Mouse (Mus musculus) regulatory T cell (primary cell): ENCODE data around the gene A830005F24Rik.

Experiments
- in situ Hi-C: fragments of 300-600 bp; cut with MboI, MseI; formaldehyde crosslinking; loops from one replicate; pipeline ENCODE4 v1.15.1; 2025; ENCODE audit warnings: high pct_unique_total_duplicates

A830005F24Rik gene

GRCm38 (mm10) chr13:48513003-48513929 is at the start of gene A830005F24Rik, which contains the start of gene Zfp169:
TSS of gene A830005F24Rik (plus strand) at chr13:48513570.
TSS of gene Zfp169 (minus strand) at chr13:48513451.
- in situ Hi-C loops = loop anchor here (25.0 kb wide), 1 partner anchor 1776 kb away; the partner anchor contains the start of gene Nup153

GRCm38 (mm10) chr13:48464170-48464569 is 49.2 kb upstream of the A830005F24Rik start:
- in situ Hi-C loops = no loop called here

- in situ Hi-C loops = no loop called here
Measured at GRCm38 (mm10) chr13:48466186-48466585, 47.2 kb upstream of the A830005F24Rik start.

GRCm38 (mm10) chr13:48468656-48469180 is 44.7 kb upstream of the A830005F24Rik start:
- in situ Hi-C loops = no loop called here

- in situ Hi-C loops = no loop called here
Measured at GRCm38 (mm10) chr13:48483606-48484005, 29.8 kb upstream of the A830005F24Rik start.

GRCm38 (mm10) chr13:48490396-48491182 is 22.8 kb upstream of the A830005F24Rik start:
- in situ Hi-C loops = no loop called here

- in situ Hi-C loops = no loop called here
Measured at GRCm38 (mm10) chr13:48493183-48493582, 20.2 kb upstream of the A830005F24Rik start.

GRCm38 (mm10) chr13:48497693-48498221 is 15.6 kb upstream of the A830005F24Rik start:
- in situ Hi-C loops = no loop called here

- in situ Hi-C loops = no loop called here
Measured at GRCm38 (mm10) chr13:48498676-48499075, 14.7 kb upstream of the A830005F24Rik start.

- in situ Hi-C loops = loop anchor here (25.0 kb wide), 1 partner anchor 1765 kb away; the partner anchor contains the start of gene Nup153
Measured at GRCm38 (mm10) chr13:48502422-48502821, 10.9 kb upstream of the A830005F24Rik start.

GRCm38 (mm10) chr13:48508661-48509060 is 4.7 kb upstream of the A830005F24Rik start:
- in situ Hi-C loops = loop anchor here (25.0 kb wide), 1 partner anchor 1771 kb away; the partner anchor contains the start of gene Nup153

GRCm38 (mm10) chr13:48515861-48516260 is 2.5 kb downstream of the A830005F24Rik start:
- in situ Hi-C loops = loop anchor here (25.0 kb wide), 1 partner anchor 1779 kb away; the partner anchor contains the start of gene Nup153

- in situ Hi-C loops = loop anchor here (25.0 kb wide), 1 partner anchor 1782 kb away; the partner anchor contains the start of gene Nup153
Measured at GRCm38 (mm10) chr13:48519122-48519521, 5.8 kb downstream of the A830005F24Rik start.

GRCm38 (mm10) chr13:48525745-48526144 is 12.4 kb downstream of the A830005F24Rik start:
- in situ Hi-C loops = loop anchor here (5.0 kb wide), 2 partner anchors 47 to 112 kb away; no protein-coding TSS in a partner anchor

- in situ Hi-C loops = loop anchor here (5.0 kb wide), 2 partner anchors 44 to 109 kb away; no protein-coding TSS in a partner anchor
Measured at GRCm38 (mm10) chr13:48528123-48528871, 14.9 kb downstream of the A830005F24Rik start.

GRCm38 (mm10) chr13:48529028-48529427 is 15.7 kb downstream of the A830005F24Rik start:
- in situ Hi-C loops = loop anchor here (5.0 kb wide), 2 partner anchors 43 to 108 kb away; no protein-coding TSS in a partner anchor

GRCm38 (mm10) chr13:48530685-48531084 is 17.3 kb downstream of the A830005F24Rik start:
- in situ Hi-C loops = no loop called here

- in situ Hi-C loops = no loop called here
Measured at GRCm38 (mm10) chr13:48531448-48531847, 18.1 kb downstream of the A830005F24Rik start.

GRCm38 (mm10) chr13:48533441-48533840 is 20.1 kb downstream of the A830005F24Rik start:
- in situ Hi-C loops = no loop called here

GRCm38 (mm10) chr13:48540488-48540887 is 27.1 kb downstream of the A830005F24Rik start:
- in situ Hi-C loops = loop anchor here (10.0 kb wide), 2 partner anchors 334 to 1436 kb away; partner anchors contain the start of genes Dek and Phf2
